Mouse (Mus musculus): ENCODE data around the gene Dglucy.

Gene Dglucy

DNA sequence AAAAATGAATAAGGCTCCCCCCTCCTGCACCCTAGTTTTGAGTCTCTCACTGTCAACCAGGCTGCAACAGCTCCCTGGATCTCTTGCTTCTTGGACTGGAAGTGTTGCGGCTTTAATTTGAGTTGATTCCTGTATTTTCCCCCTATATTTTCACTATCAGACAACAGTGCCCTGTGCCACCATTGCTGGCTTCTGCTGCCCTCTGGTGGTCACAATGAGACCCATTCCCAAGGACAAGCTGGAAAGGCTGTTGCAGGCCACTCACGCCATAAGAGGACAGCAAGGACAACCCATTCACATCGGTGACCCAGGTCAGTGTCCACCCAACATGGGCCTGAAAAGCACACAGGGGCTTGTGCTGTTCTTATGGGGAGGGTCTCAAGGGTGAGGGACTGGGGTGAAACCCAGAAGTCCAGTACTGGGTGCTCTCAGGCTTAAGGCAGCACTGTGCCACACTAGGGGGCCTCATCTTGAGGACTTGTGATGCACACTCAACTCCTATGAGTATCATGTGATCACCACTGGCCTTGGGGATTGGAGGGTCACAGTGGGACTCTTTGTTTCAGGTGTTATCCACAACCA, 62.4 kb downstream of the Dglucy start:
- peak; percentile 78 for DNase-seq (ENCODE audit: low read depth, low spot score)

DNA sequence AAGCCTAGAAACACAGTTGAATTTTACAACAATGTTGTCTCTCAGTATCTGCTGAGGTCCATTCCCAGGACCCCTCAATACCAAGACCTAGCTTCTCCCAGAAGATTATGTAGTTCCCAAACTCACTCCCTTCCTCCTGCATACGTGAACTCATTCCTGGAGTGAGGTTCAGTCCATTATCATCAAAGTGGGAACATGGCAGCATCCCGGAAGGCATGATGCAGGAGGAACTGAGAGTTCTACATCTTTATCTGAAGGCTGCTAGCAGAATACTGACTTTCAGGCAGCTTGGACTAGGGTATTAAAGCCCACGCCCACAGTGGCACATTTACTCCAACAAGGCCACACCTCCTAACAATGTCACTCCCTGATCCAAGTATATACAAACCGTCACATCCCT, 64.3 kb downstream of the Dglucy start:
- no peak for DNase-seq (ENCODE audit: low read depth, low spot score)

DNA sequence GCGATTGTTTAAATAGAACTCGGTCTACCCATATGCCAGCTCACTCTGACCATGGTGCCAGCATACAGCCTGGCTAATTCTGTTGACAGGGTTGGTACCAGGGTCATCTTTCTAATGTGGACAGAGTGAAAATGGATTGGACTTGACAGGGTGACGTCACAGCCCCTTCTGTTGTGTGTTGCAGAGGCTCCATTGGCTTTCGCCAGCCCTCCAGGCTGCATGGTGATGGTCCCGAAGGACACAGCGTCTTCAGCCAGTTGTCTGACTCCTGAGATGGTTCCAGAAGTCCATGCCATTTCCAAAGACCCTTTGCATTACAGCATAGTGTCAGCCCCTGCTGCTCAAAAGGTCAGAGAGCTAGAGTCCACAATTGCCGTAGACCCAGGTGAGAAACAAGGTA, 65.7 kb downstream of the Dglucy start:
- no peak for DNase-seq (ENCODE audit: low read depth, low spot score)

DNA sequence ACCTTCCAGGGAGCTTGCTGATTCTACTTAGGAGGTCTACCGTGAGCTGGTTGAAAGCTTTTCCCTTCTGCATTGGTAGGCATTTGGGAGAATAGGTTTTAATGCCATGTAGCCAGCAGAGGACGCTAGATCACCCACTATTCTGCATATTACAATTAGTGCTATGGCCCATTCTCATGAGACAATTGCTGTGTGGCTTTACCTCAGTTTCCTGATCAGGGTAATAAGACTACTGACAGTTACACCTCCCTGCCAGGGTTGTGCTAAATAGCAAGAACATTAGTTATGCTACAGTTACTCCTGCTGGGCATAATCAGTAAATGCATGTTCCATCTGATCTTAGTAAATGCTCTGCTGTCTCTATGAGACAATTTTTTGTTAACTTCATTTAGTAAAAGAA, 67.0 kb downstream of the Dglucy start:
- DNase-seq (ENCODE audit: low read depth, low spot score): no peak

DNA sequence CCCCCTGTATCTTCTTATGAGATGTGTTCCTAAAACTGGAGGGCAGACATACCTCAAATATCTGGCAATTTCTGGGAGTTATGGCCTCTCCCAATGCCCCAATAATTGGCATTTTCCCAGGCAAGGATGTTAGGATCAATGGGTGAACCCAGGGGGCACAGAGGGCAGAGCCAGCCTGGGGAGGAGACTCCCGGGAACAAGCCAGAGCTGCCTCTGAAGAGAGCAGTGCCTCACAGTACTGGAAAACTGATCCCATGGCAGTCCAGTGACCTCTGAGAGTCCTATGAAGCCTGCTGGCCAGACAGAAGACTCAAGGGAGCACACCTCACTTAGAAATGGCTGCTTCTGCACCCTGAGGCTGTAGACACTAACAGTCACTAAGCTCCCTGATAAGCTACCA, 67.7 kb downstream of the Dglucy start:
- DNase-seq (ENCODE audit: low read depth, low spot score): no peak

DNA sequence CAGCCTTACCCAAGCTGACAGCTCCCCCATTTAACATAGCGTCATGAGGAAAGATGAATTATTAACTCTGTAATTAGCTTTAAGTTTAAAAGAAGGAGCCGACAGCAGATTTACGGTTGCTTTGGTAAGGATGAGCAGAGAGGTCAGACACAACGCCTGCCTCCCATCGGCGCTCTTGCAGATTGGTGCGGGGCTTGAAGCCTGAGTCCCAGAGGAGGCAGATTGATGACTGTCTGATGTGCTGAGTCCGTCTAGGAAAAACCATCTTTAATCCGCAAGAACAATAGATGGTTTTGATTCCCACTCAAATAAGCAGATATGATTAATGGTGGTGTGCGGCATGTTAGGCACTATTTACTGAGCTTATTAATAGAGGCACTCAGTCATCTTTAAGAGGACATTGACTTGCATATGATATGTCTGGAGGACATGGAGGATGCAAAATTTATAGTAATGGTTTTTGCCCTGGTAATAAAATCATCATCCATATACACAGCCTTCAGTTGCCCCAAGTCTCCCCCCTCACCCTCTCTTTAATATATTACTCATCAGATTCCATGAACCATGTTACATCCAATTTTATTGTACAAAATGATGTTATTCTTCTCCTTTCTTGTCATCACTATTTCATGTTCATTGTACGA, 68.7 kb downstream of the Dglucy start:
- DNase-seq (ENCODE audit: low read depth, low spot score): no peak

DNA sequence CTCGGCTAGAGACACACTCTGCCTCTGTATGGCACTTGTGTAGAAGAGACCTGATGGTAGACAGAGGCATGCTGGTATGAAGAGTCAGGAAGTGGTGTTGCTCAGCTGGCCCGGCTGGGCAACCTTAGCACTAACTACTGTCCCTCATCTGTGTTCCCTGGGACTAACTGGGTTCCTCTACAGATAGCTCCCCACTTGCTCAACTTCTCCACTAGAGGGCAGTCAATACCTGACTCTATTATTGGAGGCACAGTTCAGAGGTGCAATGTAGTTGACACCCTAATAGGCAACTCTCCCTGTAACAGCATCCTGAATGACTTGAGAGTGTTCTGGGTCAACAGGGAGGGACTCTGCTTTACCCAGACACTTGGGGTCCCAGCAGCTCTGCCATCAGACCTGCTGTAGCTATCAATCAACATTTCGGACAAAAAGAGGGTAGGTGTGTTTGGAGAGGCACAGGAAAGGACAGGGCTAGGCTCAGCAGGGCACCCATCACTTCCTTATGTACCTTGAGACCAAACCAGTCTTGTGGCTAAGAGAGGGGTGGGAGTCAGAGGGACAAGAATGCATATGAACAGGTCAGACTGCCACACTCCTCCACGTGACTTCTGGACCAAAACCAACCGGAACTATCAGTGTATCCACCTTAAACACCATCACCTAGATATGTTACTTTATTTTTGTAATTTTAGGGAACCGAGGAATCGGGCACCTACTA, 70.7 kb downstream of the Dglucy start:
- DNase-seq (ENCODE audit: low read depth, low spot score): peak; percentile 53

DNA sequence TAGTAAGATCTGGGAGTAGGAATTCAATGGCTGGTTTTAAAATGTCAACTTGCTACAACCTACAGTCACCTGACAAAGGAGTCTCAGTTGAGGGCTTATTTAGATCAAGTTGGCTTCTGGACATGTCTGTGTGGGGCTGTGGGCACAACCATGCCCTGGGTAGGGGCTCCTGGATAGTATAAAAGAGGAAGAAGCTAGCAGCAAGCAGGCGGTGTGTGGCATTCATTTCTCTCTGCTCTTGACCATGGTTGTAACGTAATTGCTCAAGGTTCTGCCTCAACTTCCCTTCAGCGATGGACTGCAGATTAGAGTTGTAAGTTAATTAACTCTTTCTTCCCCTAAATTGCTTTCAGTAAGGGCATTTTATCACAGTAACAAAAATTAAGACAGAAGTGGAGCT, 73.5 kb downstream of the Dglucy start:
- no peak for DNase-seq (ENCODE audit: low read depth, low spot score)

DNA sequence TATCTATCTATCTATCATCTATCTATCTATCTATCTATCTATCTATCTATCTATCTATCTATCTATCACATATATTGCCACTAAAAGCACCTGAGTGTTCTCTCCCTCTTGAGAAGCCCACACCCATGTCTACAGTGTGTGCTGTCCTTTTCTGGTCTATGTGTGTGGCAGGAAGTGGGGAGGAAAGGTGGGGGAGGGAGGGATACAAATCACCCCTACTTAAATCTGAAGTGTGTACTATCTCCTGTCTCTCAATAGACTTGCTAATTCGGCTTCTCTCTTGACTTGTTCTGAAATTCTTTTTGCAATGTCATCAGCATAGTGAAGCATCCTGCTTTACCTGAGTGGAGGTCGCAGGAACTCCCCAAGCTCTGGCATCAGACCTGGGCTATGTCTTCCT, 77.5 kb downstream of the Dglucy start:
- DNase-seq (ENCODE audit: low read depth, low spot score): no peak

DNA sequence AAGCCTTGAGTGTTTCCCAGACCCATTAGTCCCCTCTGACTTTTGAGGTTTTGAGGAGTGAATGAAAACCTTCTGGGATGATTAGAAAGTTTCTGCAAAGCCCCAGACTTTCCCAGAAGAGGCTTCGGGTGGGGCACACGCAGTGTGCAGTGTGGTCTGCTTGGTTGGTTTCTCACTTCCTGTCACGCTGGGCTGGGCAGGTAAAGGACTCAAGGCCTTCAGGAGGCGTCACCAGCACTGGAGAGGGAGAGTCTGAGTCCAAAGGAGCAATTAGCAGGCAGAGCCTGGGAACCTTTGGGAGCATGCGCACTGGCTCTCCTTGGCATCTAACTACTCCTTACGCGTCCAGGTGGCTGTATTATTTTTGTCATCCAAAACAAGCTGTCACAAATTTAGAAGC, 78.9 kb downstream of the Dglucy start:
- no peak for DNase-seq (ENCODE audit: low read depth, low spot score)

DNA sequence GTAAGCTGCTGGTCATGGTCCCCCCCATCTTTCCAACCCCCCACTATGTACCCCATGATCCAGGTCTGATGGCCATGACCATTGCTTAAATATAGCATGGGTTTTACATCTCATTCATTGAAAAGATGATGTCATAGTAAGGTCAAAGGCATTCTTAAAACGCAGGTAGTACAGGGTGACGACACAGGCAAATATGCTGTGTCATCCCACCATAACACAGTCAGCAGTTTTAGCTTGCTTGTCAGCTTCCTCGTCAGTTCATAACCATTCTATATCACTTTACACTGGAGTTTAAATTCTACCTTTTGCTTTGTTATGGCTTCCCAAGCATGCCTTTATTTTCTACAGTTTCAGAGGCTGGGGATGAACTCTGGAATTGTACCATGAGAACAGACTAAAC, 83.4 kb downstream of the Dglucy start:
- no peak for DNase-seq (ENCODE audit: low read depth, low spot score)

DNA sequence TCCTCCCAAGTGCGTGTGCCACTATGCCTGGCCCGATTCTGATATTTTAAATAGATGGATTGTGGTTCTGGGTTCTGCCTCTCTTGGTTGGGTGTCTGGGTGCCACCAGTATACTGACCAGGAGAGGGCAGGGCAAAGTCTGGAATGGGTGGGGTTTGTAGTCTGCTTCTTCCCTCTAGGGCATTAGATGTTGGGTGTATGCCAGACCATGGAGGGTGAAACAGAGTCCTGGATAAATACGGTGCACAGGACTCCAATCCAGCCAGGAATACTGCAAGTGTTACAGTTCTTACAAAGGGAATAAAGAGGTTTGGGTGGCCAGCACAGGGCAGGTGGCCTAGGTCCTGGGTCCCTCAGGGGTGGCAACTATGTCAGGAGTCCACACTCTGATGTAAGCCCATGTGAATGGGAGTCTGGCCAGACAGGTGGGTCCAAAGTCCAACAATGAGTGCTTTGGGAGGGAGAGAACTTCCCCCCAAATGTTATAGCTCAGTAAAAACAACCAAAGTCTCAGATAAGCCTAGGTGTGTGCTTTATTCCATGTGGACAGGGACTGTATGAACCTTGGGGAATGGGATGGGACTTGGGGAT, 84.1 kb downstream of the Dglucy start:
- DNase-seq (ENCODE audit: low read depth, low spot score): no peak

DNA sequence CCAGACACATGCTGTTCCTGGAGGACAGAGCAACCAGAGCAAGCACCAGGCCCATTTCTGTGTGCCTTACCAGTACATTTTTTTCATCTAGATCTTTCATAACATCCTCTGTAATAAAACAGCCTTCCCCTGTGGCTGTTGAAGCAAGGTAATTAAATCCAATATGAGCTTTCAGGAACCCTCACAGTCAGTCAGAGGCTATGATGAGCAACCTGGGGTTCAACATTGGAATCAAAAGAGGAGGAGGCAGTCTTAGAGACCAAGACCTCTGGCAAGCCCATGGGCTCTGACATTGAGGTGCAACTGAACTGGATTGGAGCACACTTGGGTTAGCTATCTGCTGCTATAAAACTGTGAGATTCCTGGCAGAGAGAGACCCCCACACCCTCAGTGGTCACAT, 86.2 kb downstream of the Dglucy start:
- no peak for DNase-seq (ENCODE audit: low read depth, low spot score)

DNA sequence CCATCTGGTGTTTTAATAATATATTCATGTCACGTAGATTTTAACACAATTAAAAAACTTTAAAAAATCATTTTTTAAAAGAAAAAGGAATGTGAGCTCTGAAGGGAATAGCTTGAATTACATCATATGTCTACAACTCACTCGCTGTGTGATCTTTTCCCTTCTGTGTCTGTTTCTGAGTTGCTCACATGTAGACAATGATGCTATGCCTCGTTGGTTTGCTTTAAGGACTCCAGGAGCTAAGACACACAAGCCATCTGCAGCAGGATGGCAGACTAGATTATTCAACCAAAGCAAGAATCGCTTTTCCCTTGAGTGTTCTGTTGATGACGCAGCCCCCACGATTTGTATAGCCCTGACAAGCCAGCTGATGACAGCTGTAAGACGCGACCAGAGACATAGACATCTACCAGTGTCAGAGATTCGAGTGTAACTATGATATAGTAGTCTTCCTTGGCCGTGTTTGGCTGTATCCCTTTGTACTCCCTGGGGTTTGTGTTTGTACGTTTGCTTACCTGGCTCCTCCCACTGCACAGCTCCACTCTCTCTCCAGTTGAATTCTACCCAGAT, 86.7 kb downstream of the Dglucy start:
- DNase-seq (ENCODE audit: low read depth, low spot score): no peak

DNA sequence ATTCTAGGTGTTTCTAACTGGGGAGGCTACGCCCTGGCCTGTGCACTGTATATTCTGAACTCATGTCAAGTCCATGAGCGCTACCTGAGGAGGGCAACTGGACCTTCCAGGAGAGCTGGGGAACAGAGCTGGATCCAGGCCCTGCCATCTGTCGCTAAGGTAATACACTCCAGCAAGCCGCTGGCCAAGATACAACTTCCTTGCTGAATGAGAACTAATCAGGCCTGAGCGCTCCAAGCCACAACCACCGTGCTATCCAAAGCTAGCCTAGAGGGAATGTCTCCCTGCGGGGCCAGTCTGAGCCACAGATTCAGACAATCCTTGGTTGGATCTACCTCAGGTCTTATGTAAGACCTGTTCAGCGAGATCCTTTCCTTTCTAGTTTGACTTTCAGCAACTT, 88.2 kb downstream of the Dglucy start:
- no peak for DNase-seq (ENCODE audit: low read depth, low spot score)

DNA sequence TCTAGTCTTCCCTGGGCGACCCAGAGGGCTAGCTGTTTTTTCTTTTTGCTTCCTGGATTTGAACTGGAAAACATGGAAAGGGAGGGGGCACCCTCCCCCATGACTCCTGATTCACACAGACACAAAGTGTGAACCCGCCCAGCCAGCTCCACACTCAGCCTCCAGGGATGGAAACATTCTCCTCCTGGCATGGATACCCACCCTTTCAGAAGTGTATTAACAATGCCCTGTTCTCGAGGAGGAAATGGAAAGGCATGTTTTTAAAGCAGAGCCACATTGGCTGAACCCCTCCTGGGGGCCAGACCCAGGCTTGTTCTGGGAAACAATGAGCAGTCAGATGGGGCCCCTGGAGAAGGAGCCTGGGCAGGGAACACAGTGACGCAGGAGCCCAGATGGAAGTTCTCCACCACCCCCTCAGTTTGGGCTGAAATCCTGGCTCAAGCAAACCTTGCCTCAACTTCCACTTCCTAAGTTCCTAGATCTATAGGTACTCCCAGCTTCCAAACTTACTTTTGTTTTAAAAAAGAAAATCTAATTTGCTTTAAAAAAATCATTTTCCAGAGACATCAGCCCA, 89.3 kb downstream of the Dglucy start:
- DNase-seq (ENCODE audit: low read depth, low spot score): no peak

DNA sequence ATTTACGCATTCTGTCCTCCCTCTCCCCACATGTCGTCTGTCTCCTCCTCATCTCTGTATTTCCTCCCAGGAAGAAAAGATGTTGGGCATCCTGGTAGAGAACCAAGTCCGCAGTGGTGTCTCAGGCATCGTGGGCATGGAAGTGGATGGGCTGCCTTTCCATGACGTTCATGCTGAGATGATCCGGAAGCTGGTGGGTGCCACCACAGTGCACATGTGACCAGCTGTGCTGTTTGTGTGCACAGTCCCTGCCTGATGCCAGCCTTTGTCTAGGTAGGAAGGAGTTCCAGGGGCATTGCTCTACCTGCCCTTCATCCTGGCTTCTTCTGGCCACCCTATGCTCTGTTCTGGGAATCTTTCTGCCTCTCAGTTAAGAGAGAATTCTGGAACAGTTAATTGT, 92.4 kb downstream of the Dglucy start:
- no peak for DNase-seq (ENCODE audit: low read depth, low spot score)

DNA sequence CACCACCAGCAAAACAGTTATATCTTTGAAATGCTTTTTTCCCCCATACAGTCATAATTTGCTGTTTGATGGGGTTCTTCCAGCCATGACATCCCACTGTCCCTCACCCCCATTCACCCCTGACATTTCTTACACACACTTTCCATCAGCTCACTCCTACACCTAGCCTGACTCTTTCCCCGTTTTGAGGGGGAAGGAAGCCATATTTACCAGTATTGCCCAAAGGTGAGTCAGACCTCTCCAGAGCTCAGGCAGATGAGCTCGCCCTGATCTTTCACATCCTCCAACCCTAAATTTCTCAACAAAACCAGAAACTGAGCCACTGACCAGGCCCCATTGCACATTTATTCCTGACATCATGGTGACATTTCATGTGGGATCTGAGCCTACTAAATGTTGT, 93.0 kb downstream of the Dglucy start:
- DNase-seq (ENCODE audit: low read depth, low spot score): no peak

DNA sequence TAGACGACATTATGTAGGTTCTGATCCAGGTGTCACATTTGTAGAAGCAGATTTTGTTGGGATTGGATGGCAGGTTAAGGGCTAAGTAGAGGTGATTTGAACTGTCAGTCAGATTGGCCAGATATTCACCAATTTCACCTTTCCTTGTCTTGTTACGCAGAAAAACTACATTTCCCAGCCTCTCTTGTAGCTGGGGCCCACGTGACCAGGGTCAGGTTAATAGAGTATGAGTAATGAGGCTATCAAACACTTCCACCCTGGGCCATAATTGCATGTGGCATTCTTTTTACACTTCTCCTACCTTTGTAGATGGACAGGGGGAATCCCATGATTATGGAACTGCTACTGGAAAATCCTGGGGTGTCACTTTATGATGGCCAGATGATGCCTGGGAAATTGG, 94.8 kb downstream of the Dglucy start:
- no peak for DNase-seq (ENCODE audit: low read depth, low spot score)

DNA sequence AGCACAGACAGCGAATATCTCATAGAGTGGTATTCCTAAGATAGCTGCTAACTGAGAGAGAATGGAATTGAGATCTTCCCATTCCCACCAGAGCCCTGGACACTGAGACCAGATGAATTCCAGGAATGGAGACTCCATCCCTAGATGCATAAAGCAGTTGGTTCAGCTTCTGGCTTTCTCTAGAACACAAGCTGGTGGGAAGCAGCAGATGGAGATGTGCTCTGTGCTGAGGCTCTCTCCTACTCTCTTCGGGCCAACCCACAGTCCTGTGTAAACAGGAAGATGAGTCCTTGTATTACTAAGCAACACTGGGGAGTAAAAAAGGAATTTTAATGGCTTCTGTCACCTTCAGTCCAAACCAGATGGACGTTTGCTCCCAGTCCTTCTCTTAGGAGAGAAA, 96.7 kb downstream of the Dglucy start:
- DNase-seq (ENCODE audit: low read depth, low spot score): no peak

DNA sequence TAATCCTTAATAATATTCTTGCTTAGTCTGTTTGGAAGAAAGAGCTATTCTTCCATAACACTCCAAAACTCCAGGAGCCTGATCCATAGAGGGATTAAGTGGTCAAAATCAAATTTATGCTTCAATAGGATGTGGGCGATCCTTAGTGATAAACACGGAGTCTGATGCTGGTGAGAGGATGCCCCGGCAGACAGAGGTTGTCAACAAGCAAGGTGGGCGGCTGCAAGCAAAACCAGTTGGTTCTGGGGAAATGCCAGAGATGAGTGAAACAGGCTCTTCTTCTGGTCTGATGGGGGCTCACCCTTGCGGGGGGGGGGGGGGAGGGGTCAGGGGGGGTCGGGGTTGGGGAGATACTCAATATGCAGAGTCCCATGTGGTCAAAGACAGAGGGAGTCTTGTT, 97.1 kb downstream of the Dglucy start:
- no peak for DNase-seq (ENCODE audit: low read depth, low spot score)

DNA sequence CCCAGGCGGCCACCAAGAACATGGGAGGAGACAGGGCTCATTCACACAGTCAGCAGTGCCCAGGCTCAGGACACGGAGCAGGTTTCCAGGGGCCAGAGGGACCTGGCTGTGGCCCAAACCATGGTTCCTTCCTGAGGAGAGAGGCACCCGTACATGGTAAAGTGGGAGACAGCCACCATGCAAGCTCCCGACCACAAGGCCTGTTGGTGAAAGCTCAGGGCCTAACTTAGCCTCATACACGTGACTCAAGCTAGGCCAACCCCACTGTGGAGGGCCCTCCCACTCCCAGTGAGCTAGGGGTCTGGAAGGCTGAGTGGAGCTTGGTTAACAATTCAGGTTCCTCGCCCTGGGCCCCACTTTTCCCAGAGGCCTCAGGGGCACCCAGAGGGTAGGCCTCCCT, 99.1 kb downstream of the Dglucy start:
- DNase-seq (ENCODE audit: low read depth, low spot score): no peak

All from ZHBTc4 (cell line).